Mouse (Mus musculus) C2C12 (cell line): ENCODE data around the gene Lmo1.

Experiments
- CTCF ChIP-seq: IDR thresholded peaks from one replicate; pipeline ENCODE4 v1.5.1; 2011; ENCODE audit not compliant: control insufficient read depth, insufficient read depth, insufficient read length
- MAX ChIP-seq: IDR thresholded peaks from one replicate; pipeline ENCODE4 v1.6.1; 2011; ENCODE audit warnings: mild to moderate bottlenecking, control low read depth
- MYOD1 ChIP-seq: IDR thresholded peaks from one replicate; pipeline ENCODE4 v1.6.1; 2011; ENCODE audit warnings: low read depth; ENCODE audit not compliant: control insufficient read depth, insufficient read length
- USF1 ChIP-seq: IDR thresholded peaks from one replicate; pipeline ENCODE4 v1.6.1; 2011; ENCODE audit warnings: low read depth, mild to moderate bottlenecking, control low read depth, moderate library complexity

DNA sequence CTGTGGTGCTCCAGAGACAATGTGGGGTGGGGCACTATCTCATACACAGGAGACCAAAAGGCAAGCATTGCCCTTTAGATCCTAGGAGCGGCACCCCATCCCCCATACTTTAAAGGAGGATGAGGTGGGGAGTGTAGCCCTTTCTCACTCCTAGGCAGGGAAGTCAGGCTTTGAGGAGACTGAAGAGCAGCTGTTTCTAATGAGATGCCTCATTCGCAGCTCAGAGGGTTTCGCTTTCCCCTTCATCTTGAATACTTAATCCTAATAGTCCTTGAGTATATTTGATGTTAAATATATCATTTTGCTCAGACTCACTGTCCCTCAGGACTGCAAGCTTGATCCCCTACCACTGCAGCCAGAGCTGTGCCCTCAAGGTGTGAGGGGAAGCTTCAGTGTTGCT is 3.1 kb downstream of the Lmo1 start:
- TF ChIP-seq CTCF (no peak), USF1 (no peak), MYOD1 (no peak), MAX (no peak)
